Mouse (Mus musculus) kidney, adult 9 months (tissue): Measurements from ENCODE around the gene Shank2.

Experiments used
- DNase-seq: peaks from one replicate; pipeline ENCODE4 v3.0.0; 2022

Gene Shank2

GRCm38 (mm10) chr7:144284241-144285065, 282.7 kb downstream of the Shank2 start:
- no peak for DNase-seq

GRCm38 (mm10) chr7:144285066-144285633, 283.4 kb downstream of the Shank2 start:
- DNase-seq, result no peak

- no peak for DNase-seq
These were observed 284.2 kb downstream of the Shank2 start for GRCm38 (mm10) chr7:144285912-144286311.

GRCm38 (mm10) chr7:144287991-144288390, 286.3 kb downstream of the Shank2 start:
- no peak for DNase-seq

GRCm38 (mm10) chr7:144291478-144291877, 289.8 kb downstream of the Shank2 start:
- DNase-seq, result peak; percentile 24

GRCm38 (mm10) chr7:144293611-144294010, 291.9 kb downstream of the Shank2 start:
- DNase-seq, result no peak

GRCm38 (mm10) chr7:144294239-144295200, 292.8 kb downstream of the Shank2 start:
- DNase-seq, result no peak

- DNase-seq, result no peak
These were observed 297.6 kb downstream of the Shank2 start for GRCm38 (mm10) chr7:144299351-144299750.

- DNase-seq, result no peak
These were observed 299.9 kb downstream of the Shank2 start for GRCm38 (mm10) chr7:144301646-144302045.

- DNase-seq, result no peak
These were observed 300.8 kb downstream of the Shank2 start for GRCm38 (mm10) chr7:144302498-144302897.

GRCm38 (mm10) chr7:144307853-144308409, 306.2 kb downstream of the Shank2 start:
- DNase-seq, result no peak

GRCm38 (mm10) chr7:144314438-144315105, 312.8 kb downstream of the Shank2 start:
- DNase-seq, result no peak

GRCm38 (mm10) chr7:144316224-144316623, 314.5 kb downstream of the Shank2 start:
- DNase-seq, result no peak

GRCm38 (mm10) chr7:144316797-144317196, 315.1 kb downstream of the Shank2 start:
- no peak for DNase-seq

GRCm38 (mm10) chr7:144324077-144324476, 322.3 kb downstream of the Shank2 start:
- no peak for DNase-seq

GRCm38 (mm10) chr7:144324861-144325260, 323.1 kb downstream of the Shank2 start:
- no peak for DNase-seq

GRCm38 (mm10) chr7:144325603-144326002, 323.9 kb downstream of the Shank2 start:
- no peak for DNase-seq

- peak; percentile 29 for DNase-seq
These were observed 327.7 kb downstream of the Shank2 start for GRCm38 (mm10) chr7:144329403-144329890.

GRCm38 (mm10) chr7:144336626-144337025, 334.9 kb downstream of the Shank2 start:
- DNase-seq, result no peak

- DNase-seq, result no peak
These were observed 337.0 kb downstream of the Shank2 start for GRCm38 (mm10) chr7:144338694-144339093.

- no peak for DNase-seq
These were observed 338.6 kb downstream of the Shank2 start for GRCm38 (mm10) chr7:144340376-144340775.

- no peak for DNase-seq
These were observed 364.4 kb downstream of the Shank2 start for GRCm38 (mm10) chr7:144366133-144366532.
